Mouse (Mus musculus) retina, postnatal 7 days (tissue): ENCODE data around the gene Olfr1513.
"Not testable (repeated sequence)": the region's sequence is repeated elsewhere in the genome, so short reads cannot be mapped to it uniquely, and the experiment has no call there.

Experiments
- DNase-seq: peaks from one replicate; pipeline ENCODE4 v3.0.0-alpha.2; 2012; ENCODE audit warnings: low read depth, low spot score

Gene Olfr1513

GRCm38 (mm10) chr14:52310906-52311305 lies 45.3 kb downstream of the Olfr1513 start:
- no peak for DNase-seq

- not testable (repeated sequence) for DNase-seq
Measured at GRCm38 (mm10) chr14:52310343-52310742, 45.9 kb downstream of the Olfr1513 start.

- no peak for DNase-seq
Measured at GRCm38 (mm10) chr14:52306100-52306499, 50.1 kb downstream of the Olfr1513 start.

GRCm38 (mm10) chr14:52304644-52305271 lies 51.5 kb downstream of the Olfr1513 start, which contains the start of gene Mettl3:
Mettl3 (minus strand) TSS chr14:52305128.
- DNase-seq, result peak; percentile 91

GRCm38 (mm10) chr14:52303517-52303916 lies 52.7 kb downstream of the Olfr1513 start:
- DNase-seq, result not testable (repeated sequence)
